11 mouse cellular contexts compared by ENCODE assay signal in the genomic region with DNA sequence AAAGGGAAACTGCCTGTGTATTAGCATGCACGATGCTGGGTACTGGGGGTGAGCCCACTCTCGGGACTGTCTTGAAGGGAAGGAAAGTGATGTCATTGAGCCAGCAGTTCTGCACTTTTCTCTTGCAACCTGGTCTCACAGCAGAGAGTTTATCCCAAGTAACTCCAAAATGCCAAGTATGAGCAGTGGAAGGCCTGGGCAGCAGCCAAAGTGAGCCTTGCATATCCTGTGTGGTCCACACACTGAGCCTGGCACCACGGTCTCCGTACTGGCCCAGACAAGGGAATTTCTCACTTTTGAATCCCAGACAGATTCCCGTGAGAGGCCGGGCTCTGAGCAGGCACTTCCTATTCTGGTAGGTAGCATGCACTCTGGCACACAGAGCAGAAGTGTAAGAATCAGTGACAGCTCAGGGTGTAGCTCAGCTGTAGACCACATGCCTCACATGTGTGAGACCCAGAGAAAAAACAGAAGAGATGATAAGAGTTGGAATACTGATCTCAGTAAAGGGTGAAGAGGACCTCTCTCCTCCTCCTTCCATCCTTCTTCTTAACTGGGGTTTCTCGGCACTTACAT.
DNase-seq lines count a peak whose midpoint lies in the region; ATAC-seq lines count a peak whose summit lies in the region.
"Had no signal": no experiment of that assay in that cellular context is flagged by ENCODE, and none has a peak within 500 bp of the region (broad histone marks: within the 10 kb centered on the region; RNA-seq: fewer than 3 reads in every experiment).

No protein-coding gene starts in this region.

- WGBS in embryonic facial prominence, embryonic 14.5 days = 57% methylated on average over 7 of the region's 7 CpGs
- WGBS in embryonic facial prominence, embryonic 10.5 days = 80% methylated on average over 7 of the region's 7 CpGs
- 56% methylated on average over 7 of the region's 7 CpGs for WGBS in hindbrain, embryonic 16.5 days
- WGBS in hindbrain, embryonic 12.5 days = 87% methylated on average over 7 of the region's 7 CpGs
- WGBS in midbrain, embryonic 14.5 days = 80% methylated on average over 7 of the region's 7 CpGs
- WGBS in midbrain, embryonic 15.5 days = 76% methylated on average over 7 of the region's 7 CpGs
- whole genome bisulfite sequencing in stomach, embryonic 15.5 days = 56% methylated on average over 7 of the region's 7 CpGs

- no peaks in the 10 kb centered on the region for H3K4me1 ChIP-seq in embryonic facial prominence, embryonic 14.5 days (ENCODE audit: control insufficient read depth, insufficient read depth, low read length)
- H3K4me1 ChIP-seq in embryonic facial prominence, embryonic 10.5 days = peaks cover 9% of the 10 kb centered on the region
- peaks cover 1% of the 10 kb centered on the region for H3K4me1 ChIP-seq in hindbrain, embryonic 16.5 days (ENCODE audit: control insufficient read depth, insufficient read depth, low read depth, low read length)
- peaks cover 6% of the 10 kb centered on the region for H3K4me1 ChIP-seq in hindbrain, embryonic 12.5 days
- H3K4me1 ChIP-seq in midbrain, embryonic 14.5 days (ENCODE audit: control insufficient read depth, insufficient read depth, low read length) = no peaks in the 10 kb centered on the region
- no peaks in the 10 kb centered on the region for H3K4me1 ChIP-seq in midbrain, embryonic 15.5 days
- H3K4me1 ChIP-seq in stomach, embryonic 15.5 days = no peaks in the 10 kb centered on the region

- no peak overlapping the region for H3K27ac ChIP-seq in embryonic facial prominence, embryonic 14.5 days (replicated peaks; ENCODE audit: low read depth, low read length)
- no peak overlapping the region for H3K27ac ChIP-seq in embryonic facial prominence, embryonic 10.5 days (replicated peaks)
- H3K27ac ChIP-seq in hindbrain, embryonic 16.5 days (ENCODE audit: low read depth, low read length) = no peak overlapping the region
- H3K27ac ChIP-seq in hindbrain, embryonic 12.5 days = no peak overlapping the region
- H3K27ac ChIP-seq in midbrain, embryonic 14.5 days (replicated peaks; ENCODE audit: low read depth, low read length) = no peak overlapping the region
- no peak overlapping the region for H3K27ac ChIP-seq in midbrain, embryonic 15.5 days
- H3K27ac ChIP-seq in stomach, embryonic 15.5 days = no peak overlapping the region
- H3K27ac ChIP-seq: macrophage had no signal

- no peak overlapping the region for H3K9ac ChIP-seq in embryonic facial prominence, embryonic 14.5 days (ENCODE audit: low read depth, low read length)
- H3K9ac ChIP-seq in hindbrain, embryonic 16.5 days (ENCODE audit: low read depth, low read length) = no peak overlapping the region
- no peak overlapping the region for H3K9ac ChIP-seq in hindbrain, embryonic 12.5 days
- H3K9ac ChIP-seq in midbrain, embryonic 14.5 days (replicated peaks; ENCODE audit: low read length) = no peak overlapping the region
- H3K9ac ChIP-seq in midbrain, embryonic 15.5 days = no peak overlapping the region
- H3K9ac ChIP-seq in stomach, embryonic 15.5 days = no peak overlapping the region

- DNase-seq in embryonic facial prominence, embryonic 14.5 days (ENCODE audit: low spot score) = peak; percentile 29
- DNase-seq in embryonic facial prominence, embryonic 10.5 days (ENCODE audit: low spot score) = no peak
- no peak for DNase-seq in midbrain, embryonic 14.5 days
- no peak for DNase-seq in kidney, adult 9 months
- DNase-seq: cerebellum, adult 8-10 months; thymus, postnatal 14 days had no signal

- H3K9me3 ChIP-seq in embryonic facial prominence, embryonic 14.5 days (ENCODE audit: control insufficient read depth, low read length) = no peaks in the 10 kb centered on the region
- no peaks in the 10 kb centered on the region for H3K9me3 ChIP-seq in embryonic facial prominence, embryonic 10.5 days
- H3K9me3 ChIP-seq in hindbrain, embryonic 16.5 days (ENCODE audit: control insufficient read depth, low read length) = no peaks in the 10 kb centered on the region
- H3K9me3 ChIP-seq in hindbrain, embryonic 12.5 days (replicated peaks) = no peaks in the 10 kb centered on the region
- H3K9me3 ChIP-seq in midbrain, embryonic 14.5 days (ENCODE audit: control insufficient read depth, low read length) = no peaks in the 10 kb centered on the region
- no peaks in the 10 kb centered on the region for H3K9me3 ChIP-seq in midbrain, embryonic 15.5 days
- no peaks in the 10 kb centered on the region for H3K9me3 ChIP-seq in stomach, embryonic 15.5 days

- H3K27me3 ChIP-seq in embryonic facial prominence, embryonic 14.5 days (replicated peaks; ENCODE audit: control insufficient read depth, insufficient read depth, low read length) = no peaks in the 10 kb centered on the region
- no peaks in the 10 kb centered on the region for H3K27me3 ChIP-seq in embryonic facial prominence, embryonic 10.5 days (replicated peaks; ENCODE audit: low read depth, poor library complexity, severe bottlenecking)
- H3K27me3 ChIP-seq in hindbrain, embryonic 16.5 days (replicated peaks; ENCODE audit: control insufficient read depth, insufficient read depth, low read length) = no peaks in the 10 kb centered on the region
- H3K27me3 ChIP-seq in hindbrain, embryonic 12.5 days = no peaks in the 10 kb centered on the region
- no peaks in the 10 kb centered on the region for H3K27me3 ChIP-seq in midbrain, embryonic 14.5 days (ENCODE audit: control insufficient read depth, insufficient read depth, low read length)
- H3K27me3 ChIP-seq in midbrain, embryonic 15.5 days (replicated peaks) = no peaks in the 10 kb centered on the region
- no peaks in the 10 kb centered on the region for H3K27me3 ChIP-seq in stomach, embryonic 15.5 days (replicated peaks)

- H3K36me3 ChIP-seq in embryonic facial prominence, embryonic 14.5 days (ENCODE audit: control insufficient read depth, insufficient read depth, low read length) = no peaks in the 10 kb centered on the region
- H3K36me3 ChIP-seq in embryonic facial prominence, embryonic 10.5 days (replicated peaks) = no peaks in the 10 kb centered on the region
- no peaks in the 10 kb centered on the region for H3K36me3 ChIP-seq in hindbrain, embryonic 16.5 days (ENCODE audit: control insufficient read depth, insufficient read depth, low read length)
- no peaks in the 10 kb centered on the region for H3K36me3 ChIP-seq in hindbrain, embryonic 12.5 days
- no peaks in the 10 kb centered on the region for H3K36me3 ChIP-seq in midbrain, embryonic 14.5 days (ENCODE audit: control insufficient read depth, insufficient read depth, low read length)
- no peaks in the 10 kb centered on the region for H3K36me3 ChIP-seq in midbrain, embryonic 15.5 days (replicated peaks)
- no peaks in the 10 kb centered on the region for H3K36me3 ChIP-seq in stomach, embryonic 15.5 days

- 0 out of 2 replicates have a peak, but pooled peaks have one; percentile 17 for ATAC-seq in embryonic facial prominence, embryonic 14.5 days (ENCODE audit: low read depth)
- ATAC-seq in hindbrain, embryonic 16.5 days = peak; percentile 51; the same call in 1 of the 2 replicates
- ATAC-seq in hindbrain, embryonic 12.5 days (ENCODE audit: low FRiP score) = no peak
- 0 out of 2 replicates have a peak, but pooled peaks have one; percentile 10 for ATAC-seq in midbrain, embryonic 14.5 days (ENCODE audit: low FRiP score, low TSS enrichment)
- no peak for ATAC-seq in midbrain, embryonic 15.5 days (replicated peaks)
- peak; percentile 41; the same call in 1 of the 2 replicates for ATAC-seq in stomach, embryonic 15.5 days (ENCODE audit: insufficient read depth, low FRiP score, low read depth)

- H3K4me3 ChIP-seq in embryonic facial prominence, embryonic 14.5 days (ENCODE audit: low read depth, low read length) = no peak overlapping the region
- no peak overlapping the region for H3K4me3 ChIP-seq in embryonic facial prominence, embryonic 10.5 days
- no peak overlapping the region for H3K4me3 ChIP-seq in hindbrain, embryonic 16.5 days (ENCODE audit: low read length)
- no peak overlapping the region for H3K4me3 ChIP-seq in hindbrain, embryonic 12.5 days
- H3K4me3 ChIP-seq in midbrain, embryonic 14.5 days (replicated peaks; ENCODE audit: low read depth, low read length) = no peak overlapping the region
- no peak overlapping the region for H3K4me3 ChIP-seq in midbrain, embryonic 15.5 days
- H3K4me3 ChIP-seq in stomach, embryonic 15.5 days (replicated peaks) = no peak overlapping the region

- no peak overlapping the region for H3K4me2 ChIP-seq in embryonic facial prominence, embryonic 14.5 days (ENCODE audit: low read depth, low read length)
- no peak overlapping the region for H3K4me2 ChIP-seq in hindbrain, embryonic 16.5 days (ENCODE audit: low read length)
- H3K4me2 ChIP-seq in hindbrain, embryonic 12.5 days (replicated peaks) = no peak overlapping the region
- no peak overlapping the region for H3K4me2 ChIP-seq in midbrain, embryonic 14.5 days (ENCODE audit: low read length)
- H3K4me2 ChIP-seq in midbrain, embryonic 15.5 days = no peak overlapping the region
- no peak overlapping the region for H3K4me2 ChIP-seq in stomach, embryonic 15.5 days

Comparison
In these comparisons a context has a peak if more than half of its experiments do, and no peak if none do; other contexts are left out.
1. ATAC-seq: peak in embryonic facial prominence, embryonic 14.5 days (single experiment), hindbrain, embryonic 16.5 days (single experiment), midbrain, embryonic 14.5 days (single experiment) and stomach, embryonic 15.5 days (single experiment); none in hindbrain, embryonic 12.5 days (single experiment) and midbrain, embryonic 15.5 days (single experiment).